Mouse (Mus musculus): Measurements from ENCODE around the gene Gm21958.

The Gm21958 gene

DNA sequence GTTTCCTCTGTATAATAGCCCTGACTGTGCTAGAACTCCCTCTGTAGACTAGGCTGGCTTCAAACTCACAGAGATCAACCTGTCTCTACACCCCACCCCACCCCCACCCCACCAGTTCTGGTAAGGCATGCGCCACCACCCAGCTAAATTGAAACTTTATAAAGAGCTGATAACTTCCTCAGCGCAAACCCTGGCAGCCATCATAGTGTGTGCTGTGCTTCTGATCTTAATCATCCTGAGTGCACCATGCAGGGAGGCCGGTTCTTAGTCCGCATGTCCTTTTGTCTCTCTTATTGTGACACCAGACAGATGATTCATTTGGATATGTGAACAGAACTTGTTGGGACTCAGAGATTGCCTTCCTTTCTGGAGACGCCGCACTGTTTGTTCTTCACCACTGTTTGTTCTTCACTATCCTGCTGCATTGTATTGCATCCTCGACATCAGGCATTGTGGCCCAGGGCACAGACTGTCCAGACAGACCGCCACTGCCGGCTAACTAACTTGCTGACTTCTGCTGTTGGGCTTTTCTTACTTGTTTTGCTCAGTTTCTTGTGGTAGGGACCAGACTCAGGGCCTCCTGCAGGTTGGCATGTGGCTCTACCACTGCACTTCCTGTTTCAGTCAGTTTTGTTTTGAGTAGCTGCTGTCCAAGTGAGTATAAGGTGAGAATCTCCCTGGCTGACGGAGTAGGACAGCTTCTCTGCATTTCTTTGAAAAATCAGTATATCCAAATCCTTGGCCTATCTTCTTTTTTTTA lies 9.8 kb upstream of the Gm21958 start:
- DNase-seq (ENCODE audit: low read depth, low spot score): peak; percentile 45

GRCm38 (mm10) chr3:54718947-54719346 lies 4.8 kb upstream of the Gm21958 start:
- no peak for DNase-seq (ENCODE audit: low read depth, low spot score)

GRCm38 (mm10) chr3:54717348-54717747 lies 3.2 kb upstream of the Gm21958 start:
- DNase-seq (ENCODE audit: low read depth, low spot score): no peak

DNA sequence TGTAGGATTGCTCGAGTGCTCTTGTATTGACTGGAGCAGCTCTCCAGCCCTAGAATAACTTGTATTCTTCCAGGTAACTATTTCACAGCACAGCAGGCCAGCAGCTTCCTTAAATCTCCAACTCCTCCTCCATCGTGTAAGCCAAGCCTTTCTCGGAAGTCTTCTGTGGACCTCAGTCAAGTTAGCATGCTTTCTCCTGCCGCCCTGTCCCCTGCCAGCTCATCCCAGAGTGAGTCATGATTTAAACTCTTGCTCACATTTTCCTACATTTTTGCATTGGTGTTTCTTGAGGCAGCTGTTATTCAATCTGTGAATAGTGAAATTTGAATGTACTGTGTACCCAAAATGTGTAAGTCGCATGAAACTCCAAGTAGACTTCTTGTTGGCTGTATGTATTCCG lies 1.3 kb upstream of the Gm21958 start:
- DNase-seq (ENCODE audit: low read depth, low spot score): no peak

DNA sequence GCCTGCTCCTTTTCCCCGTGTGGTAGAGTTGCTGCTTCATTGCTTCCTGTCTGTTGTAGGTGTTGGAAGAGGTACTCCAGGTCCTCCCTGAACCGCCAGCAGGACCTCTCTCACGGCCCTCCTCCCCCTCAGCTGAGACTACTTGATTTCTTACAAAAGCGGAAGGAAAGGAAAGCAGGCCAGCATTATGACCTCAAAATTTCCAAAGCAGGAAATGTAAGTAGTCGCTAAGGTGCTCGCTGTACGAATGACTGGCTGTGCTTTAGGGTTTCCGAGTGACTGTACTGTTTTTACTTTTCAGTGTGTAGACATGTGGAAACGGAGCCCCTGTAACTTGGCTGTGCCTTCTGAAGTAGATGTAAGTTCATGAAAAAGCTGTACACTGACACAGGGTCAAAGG lies 5.2 kb downstream of the Gm21958 start:
- DNase-seq (ENCODE audit: low read depth, low spot score): no peak

DNA sequence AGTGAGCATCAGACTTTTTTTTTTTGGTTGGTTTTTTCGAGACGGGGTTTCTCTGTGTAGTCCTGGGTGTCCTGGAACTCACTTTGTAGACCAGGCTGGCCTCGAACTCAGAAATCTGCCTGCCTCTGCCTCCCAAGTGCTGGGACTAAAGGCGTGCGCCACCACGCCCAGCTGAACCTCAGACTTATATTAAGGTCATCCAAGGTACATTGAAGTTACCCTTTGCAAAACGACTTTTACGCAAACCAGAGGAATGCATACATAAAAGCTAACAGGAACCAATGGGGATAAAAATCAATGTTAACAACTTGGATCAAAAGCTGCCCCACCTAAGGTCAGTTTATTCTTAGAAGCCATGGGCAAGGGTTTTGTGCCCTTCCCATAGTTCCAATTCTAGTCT lies 10.0 kb downstream of the Gm21958 start:
- DNase-seq (ENCODE audit: low read depth, low spot score): peak; percentile 65

DNA sequence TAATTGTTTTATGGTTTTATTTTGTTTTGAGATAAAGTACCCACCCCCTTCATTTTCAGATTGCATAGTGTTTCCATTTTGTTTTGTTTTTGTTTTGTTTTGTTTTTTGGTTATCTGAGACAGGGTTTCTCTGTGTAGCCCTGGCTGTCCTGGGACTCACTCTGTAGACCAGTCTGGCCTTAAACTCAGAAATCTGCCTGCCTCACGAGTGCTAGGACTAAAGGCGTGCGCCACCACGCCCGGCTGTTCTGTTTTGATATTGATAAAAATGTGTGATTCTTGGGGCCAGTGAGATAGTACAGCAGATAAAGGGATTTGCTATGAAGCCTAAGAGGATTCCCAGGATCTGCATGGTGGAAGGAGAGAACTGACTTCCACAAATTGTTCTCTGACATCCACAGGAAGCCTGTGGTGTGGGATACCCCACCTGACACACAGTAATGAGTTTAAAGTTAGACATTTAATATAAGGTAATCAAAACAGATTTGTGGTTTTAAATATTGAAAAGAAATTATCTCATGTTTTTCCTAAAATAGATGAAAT lies 14.3 kb downstream of the Gm21958 start:
- no peak for DNase-seq (ENCODE audit: low read depth, low spot score)

DNA sequence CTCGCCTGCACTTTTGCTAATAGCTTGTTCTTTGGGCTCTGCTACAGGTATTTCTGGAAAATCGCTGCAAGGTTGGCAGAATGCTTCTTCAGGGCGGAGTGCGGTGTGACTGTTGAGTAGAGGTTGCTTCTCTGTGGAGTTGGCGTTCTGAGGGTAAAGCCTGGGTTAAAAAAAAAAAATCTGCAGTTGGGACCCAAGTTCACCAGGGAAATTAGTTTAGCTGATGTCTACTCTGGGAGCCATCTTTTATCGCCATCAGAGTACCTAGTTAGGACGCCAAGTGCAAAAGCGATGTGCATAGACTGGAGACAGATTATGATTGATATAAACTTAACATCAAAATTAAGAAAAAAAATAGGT lies 21.1 kb downstream of the Gm21958 start:
- no peak for DNase-seq (ENCODE audit: low read depth, low spot score)

DNA sequence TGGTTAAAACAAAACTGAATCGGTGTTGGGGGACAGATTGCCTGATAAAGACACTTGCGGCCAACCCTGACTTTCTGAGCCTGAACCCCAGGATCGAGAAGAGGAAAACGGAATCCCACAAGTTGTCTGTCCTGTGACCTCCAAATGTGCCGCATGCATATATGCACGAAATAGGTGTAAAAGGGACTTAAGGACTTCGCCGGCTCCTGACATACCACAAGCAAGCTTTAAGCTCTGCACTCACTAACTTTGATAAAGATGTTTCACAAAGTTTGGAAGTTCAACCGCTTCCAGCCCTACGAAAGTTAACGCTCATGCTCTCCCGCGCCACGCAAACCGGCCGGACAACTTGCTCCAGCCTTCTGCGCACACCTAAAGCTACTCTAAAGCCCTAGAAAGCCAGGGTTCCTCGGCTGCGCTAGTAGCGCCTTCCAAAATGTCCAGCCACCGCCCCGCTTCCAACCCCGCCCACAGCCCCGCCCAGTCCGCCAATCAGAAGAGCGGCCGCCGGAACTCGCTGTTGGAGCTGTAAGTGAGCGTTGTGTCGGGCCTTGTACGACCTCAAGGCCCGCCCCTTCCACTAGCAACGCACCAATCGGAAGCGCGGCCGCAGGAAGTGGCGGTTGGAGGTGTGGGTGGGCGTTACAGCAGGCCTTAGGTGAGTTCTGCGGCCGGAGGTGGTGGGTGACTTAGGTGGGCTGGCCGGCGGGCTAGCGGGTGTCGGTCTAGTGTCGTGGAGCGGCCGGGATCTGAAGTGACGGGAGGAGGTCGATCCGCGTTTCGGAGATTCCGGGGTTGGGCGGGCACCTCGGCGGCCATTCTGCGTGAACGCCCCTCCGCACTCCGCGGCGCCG lies 21.7 kb downstream of the Gm21958 start, which contains the start of gene Supt20:
TSS of gene Supt20 (plus strand) at position 606 of the 854 bp plus-strand sequence.
- DNase-seq (ENCODE audit: low read depth, low spot score): peak; percentile 99

GRCm38 (mm10) chr3:54689091-54689490 lies 25.1 kb downstream of the Gm21958 start:
- no peak for DNase-seq (ENCODE audit: low read depth, low spot score)

DNA sequence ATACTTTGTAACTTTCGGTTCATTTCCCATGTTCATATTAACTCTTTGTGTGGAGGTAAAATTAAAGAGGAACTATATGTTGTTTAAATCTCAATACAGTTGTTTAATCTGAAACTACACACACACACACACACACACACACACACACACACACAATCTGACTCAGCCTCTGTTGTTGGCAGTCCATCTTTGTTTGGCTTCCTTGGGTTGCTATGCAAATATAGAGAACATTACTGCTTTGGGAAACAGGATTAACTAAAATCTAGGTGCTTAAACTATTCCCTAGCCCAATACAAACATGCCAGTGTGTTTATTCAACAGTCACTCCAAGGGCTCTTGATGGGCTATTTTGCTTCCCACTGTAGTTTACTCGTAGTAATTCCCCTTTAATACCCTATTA lies 26.9 kb downstream of the Gm21958 start:
- DNase-seq (ENCODE audit: low read depth, low spot score): no peak

DNA sequence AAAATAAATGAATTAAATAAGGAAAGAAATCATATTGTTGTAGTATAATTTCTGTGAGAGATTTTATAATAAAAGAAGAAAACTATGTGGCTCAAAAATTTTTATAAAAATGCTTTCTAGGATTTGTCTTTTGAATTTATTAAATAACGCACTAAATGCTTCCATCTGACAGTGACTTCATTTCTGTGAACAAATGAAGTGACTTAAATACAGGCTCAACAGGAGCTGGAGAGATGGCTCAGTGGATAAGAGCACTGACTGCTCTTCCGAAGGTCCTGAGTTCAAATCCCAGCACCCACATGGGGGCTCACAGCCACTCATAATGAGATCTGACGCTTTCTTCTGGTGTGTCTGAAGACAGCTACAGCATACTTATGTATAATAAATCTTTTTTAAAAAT lies 29.0 kb downstream of the Gm21958 start:
- no peak for DNase-seq (ENCODE audit: low read depth, low spot score)

DNA sequence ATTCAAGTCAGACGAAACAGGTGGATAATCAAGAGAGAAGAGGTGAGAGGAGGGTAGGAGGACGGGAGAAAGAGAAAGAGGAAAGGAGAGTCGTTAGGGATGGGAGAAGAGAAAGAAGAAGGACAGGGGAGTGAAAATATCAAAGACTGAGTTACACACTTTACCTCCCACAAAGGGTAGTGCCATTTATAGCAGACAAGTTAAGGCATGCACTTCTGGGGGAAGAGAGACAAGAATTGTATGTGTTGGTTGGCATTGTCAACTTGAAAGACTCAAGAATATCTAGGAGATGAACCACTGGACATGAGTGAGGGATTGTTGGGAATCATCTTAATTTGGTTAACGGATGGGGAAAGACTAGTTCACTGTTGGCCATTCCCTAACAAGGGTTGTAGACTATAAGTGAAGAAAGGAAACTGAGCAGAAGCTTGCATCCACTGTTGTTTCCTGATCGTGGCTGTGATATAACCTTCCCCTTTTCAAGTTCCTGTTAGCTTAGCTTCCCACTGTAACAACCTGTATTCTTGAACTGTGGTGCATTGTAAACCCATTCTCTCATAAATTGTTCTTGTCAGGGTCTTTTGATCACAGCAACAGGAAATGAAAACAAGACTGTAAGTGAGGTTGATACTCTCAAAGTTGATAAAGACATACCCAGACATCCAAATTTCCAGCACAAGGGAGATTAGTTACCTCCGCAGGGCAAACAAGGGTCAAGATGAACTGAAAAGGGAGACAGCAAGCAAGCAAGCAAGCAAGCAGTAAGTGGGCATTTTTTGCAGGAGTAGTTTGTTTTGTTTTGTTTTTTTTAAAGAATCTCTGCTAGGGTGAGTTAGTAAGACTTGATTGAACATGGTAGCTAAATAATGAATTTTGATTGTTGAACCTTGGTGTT lies 32.6 kb downstream of the Gm21958 start:
- no peak for DNase-seq (ENCODE audit: low read depth, low spot score)

- DNase-seq (ENCODE audit: low read depth, low spot score): no peak
Measured at GRCm38 (mm10) chr3:54676818-54677217, 37.3 kb downstream of the Gm21958 start.

DNA sequence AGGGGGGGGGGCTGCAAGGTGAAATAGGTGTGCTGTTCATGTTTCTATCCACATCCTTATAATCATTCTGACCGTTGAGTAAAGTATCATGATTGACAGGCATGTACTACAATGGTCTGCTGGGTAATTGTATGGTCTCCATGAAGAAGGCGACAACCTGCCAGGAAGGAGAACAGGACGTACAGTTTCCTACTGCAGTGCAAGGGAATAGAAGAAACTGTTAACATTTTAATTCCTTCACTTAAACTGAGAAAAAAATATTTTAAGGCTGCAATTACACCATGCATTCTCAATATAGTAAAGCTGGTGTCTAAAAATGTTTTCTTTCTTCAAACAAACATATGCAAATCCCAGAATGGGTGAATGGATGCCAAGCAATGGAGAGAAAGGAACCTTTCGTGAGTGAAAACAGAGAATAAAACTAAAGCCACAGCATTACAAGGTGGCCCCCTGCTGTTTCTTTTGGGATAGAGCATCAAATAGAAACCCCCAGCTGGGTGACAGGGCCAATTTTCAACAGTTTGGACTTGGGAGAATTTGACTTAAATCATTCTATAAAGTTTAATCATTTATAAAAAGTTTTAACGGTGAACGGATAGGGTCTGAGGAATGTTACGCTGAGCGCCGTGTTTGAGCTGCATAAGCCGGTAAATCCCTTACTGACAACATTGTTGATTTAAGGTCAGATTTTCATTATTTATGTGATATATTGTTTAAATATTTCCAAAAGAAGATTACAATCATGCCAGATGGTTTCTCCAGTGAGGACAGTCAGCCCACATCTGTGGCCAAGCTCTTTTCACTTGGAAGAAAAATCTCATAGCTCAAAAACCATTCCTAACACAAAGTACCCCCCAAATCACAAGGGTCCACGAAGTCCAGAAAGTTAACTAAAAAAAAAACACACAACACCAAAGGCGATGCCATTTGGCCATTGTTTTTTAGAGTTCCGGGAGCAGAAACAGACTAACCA lies 41.3 kb downstream of the Gm21958 start:
- DNase-seq (ENCODE audit: low read depth, low spot score): peak; percentile 27

DNA sequence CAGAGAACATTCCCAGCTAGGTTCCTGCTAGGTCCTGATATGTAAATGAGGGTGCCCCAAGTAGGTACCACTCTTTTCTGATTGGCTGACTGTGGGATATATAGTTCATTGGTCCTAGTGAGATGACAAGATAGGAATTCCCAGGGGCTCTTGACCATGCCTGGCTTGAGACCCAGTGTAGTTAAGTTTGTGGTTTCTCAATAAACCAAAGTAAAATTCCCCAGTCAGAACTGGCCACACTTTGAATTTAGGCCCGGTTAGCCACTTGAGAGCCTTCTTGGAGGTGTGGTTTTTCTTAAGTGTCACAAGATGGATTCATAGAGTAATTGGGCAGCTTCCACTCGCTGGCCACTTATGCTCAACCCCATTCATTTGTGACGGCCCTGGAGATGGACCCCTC lies 42.0 kb downstream of the Gm21958 start:
- DNase-seq (ENCODE audit: low read depth, low spot score): no peak

DNA sequence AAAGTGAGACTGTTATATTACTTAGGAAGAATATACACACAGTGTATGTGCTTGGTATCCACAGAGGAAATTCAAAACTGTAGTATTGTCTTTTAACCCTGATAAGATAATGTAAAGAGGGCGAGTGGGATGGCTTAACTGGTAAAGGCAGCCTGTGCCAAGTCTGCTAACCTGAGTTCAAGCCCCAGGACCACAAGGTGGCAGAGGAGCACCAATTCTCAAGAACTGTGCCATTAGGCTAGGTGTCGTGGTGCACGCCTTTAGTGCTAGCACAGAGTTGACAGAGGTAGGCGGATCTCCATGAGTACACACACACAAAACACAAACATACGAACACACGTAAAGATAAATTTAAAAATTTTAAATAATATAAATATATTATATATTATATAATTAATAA lies 44.6 kb downstream of the Gm21958 start:
- peak; percentile 22 for DNase-seq (ENCODE audit: low read depth, low spot score)

DNA sequence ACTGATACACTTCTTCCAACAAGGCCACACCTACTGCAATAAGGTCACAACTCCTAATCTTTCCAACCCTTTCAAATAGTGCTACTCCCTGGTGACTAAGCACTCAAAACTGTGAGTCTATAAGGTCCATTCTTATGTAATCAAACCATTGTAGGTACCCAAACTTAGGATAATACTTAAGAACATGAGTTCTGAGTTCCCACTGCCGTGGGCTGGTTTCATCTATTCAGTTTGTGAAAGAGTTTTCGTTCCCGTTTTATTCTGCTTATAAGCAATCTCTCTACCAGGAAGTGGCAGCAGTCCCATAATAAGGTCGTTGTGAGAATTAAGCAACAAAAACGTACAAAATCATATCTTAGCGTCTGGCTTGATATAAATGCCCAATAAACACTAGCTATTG lies 45.4 kb downstream of the Gm21958 start:
- peak; percentile 11 for DNase-seq (ENCODE audit: low read depth, low spot score)

- no peak for DNase-seq (ENCODE audit: low read depth, low spot score)
Measured at GRCm38 (mm10) chr3:54668141-54668540, 46.0 kb downstream of the Gm21958 start.

All from ZHBTc4 (cell line).